Mouse (Mus musculus): ENCODE data around the gene Atp13a1. TPM values are rescaled to one million over a fixed set of nuclear protein-coding genes. Genes with fewer than 3 reads are reported as not detected.

Atp13a1 gene
- 48.9 and 51.1 TPM in 2 replicates for polyA plus RNA-seq (2015; fragmentation: Nextera tagmentation; extraction: Ambion mirVana)

- peak within 1 kb of the TSS; percentile 86 for H3K4me3 ChIP-seq (replicated peaks)
- H3K27ac ChIP-seq: peak within 1 kb of the TSS; percentile 91
- under 1% methylated on average over 38 of the region's 38 CpGs for WGBS
- H3K36me3 ChIP-seq: peaks cover 20% of the 10 kb centered on the region
- no peaks in the 10 kb centered on the region for H3K9me3 ChIP-seq
- peaks cover 22% of the 10 kb centered on the region for H3K4me1 ChIP-seq (replicated peaks)
- peak; percentile 98 for ATAC-seq
- peak within 1 kb of the TSS; percentile 94 for H3K9ac ChIP-seq
- peak within 1 kb of the TSS; percentile 61 for H3K4me2 ChIP-seq (replicated peaks)
- no peaks in the 10 kb centered on the region for H3K27me3 ChIP-seq (replicated peaks)
Observed at GRCm38 (mm10) chr8:69790773-69791367, at the start of gene Atp13a1, which contains the start of gene Zfp866. Gene Atp13a1 (plus strand): TSS chr8:69791163. Gene Zfp866 (minus strand): TSS chr8:69791178.

- 84% methylated on average over 2 of the region's 2 CpGs for WGBS
- no peak overlapping the region for H3K4me3 ChIP-seq (replicated peaks)
- no peak overlapping the region for H3K27ac ChIP-seq
- H3K4me1 ChIP-seq (replicated peaks): no peaks in the 10 kb centered on the region
- H3K4me2 ChIP-seq (replicated peaks): no peak overlapping the region
- no peak overlapping the region for H3K9ac ChIP-seq
- no peak for ATAC-seq
- no peaks in the 10 kb centered on the region for H3K9me3 ChIP-seq
- H3K27me3 ChIP-seq (replicated peaks): no peaks in the 10 kb centered on the region
- peaks cover 8% of the 10 kb centered on the region; the same call in 1 of the 2 replicates for H3K36me3 ChIP-seq
Observed at GRCm38 (mm10) chr8:69741231-69741630, 49.7 kb upstream of the Atp13a1 start.

- ATAC-seq: peak; percentile 100
- H3K9ac ChIP-seq: peak within 1 kb of the TSS; percentile 97
- 3% methylated on average over 48 of the region's 48 CpGs for WGBS
- peak within 1 kb of the TSS; percentile 100 for H3K27ac ChIP-seq
- H3K4me2 ChIP-seq (replicated peaks): peak within 1 kb of the TSS; percentile 63
- H3K9me3 ChIP-seq: no peaks in the 10 kb centered on the region
- peak within 1 kb of the TSS; percentile 85 for H3K4me3 ChIP-seq (replicated peaks)
- no peaks in the 10 kb centered on the region for H3K36me3 ChIP-seq
- H3K27me3 ChIP-seq (replicated peaks): no peaks in the 10 kb centered on the region
- no peaks in the 10 kb centered on the region; the same call in 1 of the 2 replicates for H3K4me1 ChIP-seq (replicated peaks)
Observed at GRCm38 (mm10) chr8:69749544-69750454, 41.2 kb upstream of the Atp13a1 start, which contains the start of gene Zfp963. Gene Zfp963 (minus strand): TSS chr8:69749970.

DNA sequence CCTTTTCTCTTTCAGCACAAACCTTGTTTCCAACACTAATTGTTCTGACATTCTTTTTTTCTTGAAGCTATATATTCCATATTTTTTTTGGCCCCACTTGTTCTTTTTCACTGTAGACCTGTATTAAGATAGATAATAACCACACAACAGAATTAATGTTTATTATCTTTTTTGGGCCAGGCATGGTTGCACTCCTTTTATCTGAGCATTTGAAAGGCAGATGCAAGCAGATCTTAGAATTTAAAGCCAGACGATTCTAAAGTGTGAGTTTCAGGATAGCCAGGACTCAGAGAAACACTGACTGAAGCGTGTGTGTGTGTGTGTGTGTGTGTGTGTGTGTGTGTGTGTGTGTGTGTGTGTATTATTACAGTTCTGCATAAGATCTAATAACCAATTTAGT lies 38.5 kb upstream of the Atp13a1 start:
- H3K27ac ChIP-seq: no peak overlapping the region
- H3K9me3 ChIP-seq: no peaks in the 10 kb centered on the region
- H3K36me3 ChIP-seq: 0 out of 2 replicates have a peak, but pooled peaks cover 3% of the 10 kb centered on the region
- H3K4me3 ChIP-seq (replicated peaks): no peak overlapping the region
- ATAC-seq: no peak
- no peaks in the 10 kb centered on the region; the same call in 1 of the 2 replicates for H3K4me1 ChIP-seq (replicated peaks)
- 87% methylated on average over 2 of the region's 2 CpGs for WGBS
- H3K4me2 ChIP-seq (replicated peaks): no peak overlapping the region
- H3K9ac ChIP-seq: no peak overlapping the region
- H3K27me3 ChIP-seq (replicated peaks): no peaks in the 10 kb centered on the region

- Histone ChIP-seq H3K9me3 (no peaks in the 10 kb centered on the region), H3K9ac (no peak overlapping the region), H3K27me3 (replicated peaks) (no peaks in the 10 kb centered on the region), H3K4me2 (replicated peaks) (no peak overlapping the region), H3K4me1 (replicated peaks) (no peaks in the 10 kb centered on the region), H3K4me3 (replicated peaks) (no peak overlapping the region), H3K27ac (no peak overlapping the region), H3K36me3 (peaks cover 9% of the 10 kb centered on the region)
- WGBS: 95% methylated on average over 5 of the region's 5 CpGs
- ATAC-seq: no peak
Observed at GRCm38 (mm10) chr8:69758316-69758715, 32.6 kb upstream of the Atp13a1 start.

DNA sequence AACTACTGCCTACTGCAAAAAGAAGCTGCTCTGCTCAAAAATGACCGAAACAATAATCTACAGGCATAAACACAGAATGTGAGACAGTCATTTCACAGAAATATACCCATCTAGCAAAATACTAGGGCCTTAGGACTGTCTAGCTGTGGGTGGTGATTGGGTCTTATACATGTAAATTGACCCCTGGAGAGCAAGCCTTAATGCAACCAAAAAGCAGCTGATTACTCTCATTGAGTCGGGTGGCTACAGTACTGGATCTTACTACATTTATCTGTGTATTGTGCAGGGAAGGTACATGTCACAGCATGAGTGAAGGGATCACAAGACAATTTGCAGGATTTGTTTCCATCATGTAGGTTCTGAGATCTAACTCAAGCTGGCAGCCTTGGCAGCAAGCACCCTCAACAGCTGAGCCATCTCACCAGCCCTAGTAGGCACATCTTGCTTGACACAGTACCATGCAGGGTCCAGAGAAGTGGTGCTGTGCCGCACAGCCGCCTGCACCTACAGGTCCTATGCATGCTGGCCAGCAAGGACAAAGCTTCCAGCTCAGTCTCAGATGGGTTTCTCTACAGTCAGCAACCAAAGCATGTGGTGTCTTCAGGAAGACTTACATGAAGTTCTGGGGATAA lies 29.0 kb upstream of the Atp13a1 start:
- no peak overlapping the region for H3K27ac ChIP-seq
- no peak overlapping the region for H3K4me3 ChIP-seq (replicated peaks)
- H3K9ac ChIP-seq: no peak overlapping the region
- ATAC-seq: no peak
- H3K4me1 ChIP-seq (replicated peaks): no peaks in the 10 kb centered on the region
- peaks cover 38% of the 10 kb centered on the region for H3K36me3 ChIP-seq
- 90% methylated on average over 4 of the region's 4 CpGs for WGBS
- H3K4me2 ChIP-seq (replicated peaks): no peak overlapping the region
- no peaks in the 10 kb centered on the region for H3K9me3 ChIP-seq
- no peaks in the 10 kb centered on the region for H3K27me3 ChIP-seq (replicated peaks)

DNA sequence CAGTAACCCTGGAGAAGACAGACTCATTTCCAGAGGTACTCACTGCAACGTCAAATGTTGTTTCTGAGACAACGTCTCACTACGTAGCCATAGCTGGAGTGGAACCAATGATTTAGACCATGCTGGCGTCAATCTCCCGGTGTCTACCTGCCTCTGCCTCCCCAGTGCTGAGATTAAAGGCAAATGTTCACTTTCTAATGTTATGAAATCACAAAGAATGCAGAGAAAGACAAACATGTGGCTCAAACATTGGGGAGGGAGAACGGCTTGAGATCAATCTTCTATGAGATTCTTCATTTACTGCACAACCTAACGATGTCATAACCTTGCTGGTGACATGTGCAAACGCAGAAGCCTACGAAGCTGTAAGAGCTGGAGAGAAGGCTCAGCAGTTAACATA lies 19.7 kb upstream of the Atp13a1 start:
- Histone ChIP-seq H3K9me3 (no peaks in the 10 kb centered on the region), H3K4me3 (replicated peaks) (no peak overlapping the region), H3K4me2 (replicated peaks) (no peak overlapping the region), H3K27me3 (replicated peaks) (no peaks in the 10 kb centered on the region), H3K36me3 (peaks cover 30% of the 10 kb centered on the region), H3K9ac (no peak overlapping the region), H3K4me1 (replicated peaks) (peaks cover 8% of the 10 kb centered on the region; the same call in 1 of the 2 replicates), H3K27ac (no peak overlapping the region)
- ATAC-seq: no peak
- 84% methylated on average over 9 of the region's 9 CpGs for WGBS

DNA sequence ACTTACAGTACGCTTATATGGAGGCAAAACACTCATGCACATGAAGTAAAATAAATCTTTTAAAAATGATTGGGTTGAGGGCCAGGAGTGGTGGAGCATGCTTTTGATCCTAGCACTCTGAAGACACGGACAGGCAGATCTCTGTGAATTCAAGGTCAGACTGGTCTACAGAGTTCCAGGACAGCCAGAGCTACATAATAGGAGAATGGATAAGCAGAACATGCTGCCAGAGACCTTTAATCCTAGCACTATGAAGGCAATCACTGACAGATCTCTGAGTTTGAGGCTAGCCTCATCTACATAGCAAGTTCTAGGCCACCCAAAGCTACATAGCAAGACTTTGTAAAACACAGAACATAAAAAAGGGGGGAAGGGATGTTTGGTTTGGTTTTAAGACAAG lies 18.9 kb upstream of the Atp13a1 start:
- no peak for ATAC-seq
- Histone ChIP-seq H3K27me3 (replicated peaks) (no peaks in the 10 kb centered on the region), H3K9ac (no peak overlapping the region), H3K4me1 (replicated peaks) (peaks cover 8% of the 10 kb centered on the region; the same call in 1 of the 2 replicates), H3K36me3 (peaks cover 24% of the 10 kb centered on the region), H3K9me3 (no peaks in the 10 kb centered on the region), H3K4me2 (replicated peaks) (no peak overlapping the region), H3K4me3 (replicated peaks) (no peak overlapping the region), H3K27ac (no peak overlapping the region)
- WGBS: 78% methylated on average over 2 of the region's 2 CpGs

DNA sequence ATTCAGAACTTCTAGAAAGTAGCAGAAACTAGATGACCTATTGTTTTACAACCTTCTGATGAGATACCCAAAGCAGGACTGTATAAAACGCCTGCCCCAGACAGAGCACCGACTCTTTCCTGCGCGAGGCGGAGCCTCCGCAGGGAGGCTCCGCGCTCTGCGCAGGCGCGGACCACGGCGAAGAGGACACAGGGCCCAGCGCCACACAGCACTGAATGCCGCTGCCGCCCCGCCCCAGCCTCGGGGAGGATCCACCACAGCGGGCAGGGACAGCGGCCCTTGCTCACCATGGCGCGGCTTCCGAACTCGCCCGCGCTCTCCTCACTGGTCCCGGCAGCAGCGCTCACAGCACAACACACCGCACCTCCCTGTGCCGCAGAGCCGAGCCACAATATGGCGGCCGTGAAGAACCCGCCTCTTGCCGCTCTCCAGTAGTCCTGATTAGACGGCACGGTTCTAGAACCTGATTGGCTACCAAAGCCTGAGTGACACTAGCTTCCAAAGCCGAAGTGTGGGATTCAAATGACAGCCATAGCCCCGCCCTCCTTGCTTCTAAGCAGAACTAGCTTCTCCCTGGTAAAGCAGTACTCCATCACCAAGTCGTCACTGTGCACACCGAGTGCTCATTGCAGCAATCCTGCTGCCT lies 16.3 kb upstream of the Atp13a1 start, which contains the start of gene Gm20422:
Gene Gm20422 (minus strand): TSS at position 384 of the 646 bp plus-strand sequence.
- no peaks in the 10 kb centered on the region for H3K27me3 ChIP-seq (replicated peaks)
- peak within 1 kb of the TSS; percentile 65 for H3K4me3 ChIP-seq (replicated peaks)
- ATAC-seq: peak; percentile 100
- H3K4me1 ChIP-seq (replicated peaks): peaks cover 8% of the 10 kb centered on the region; the same call in 1 of the 2 replicates
- peak within 1 kb of the TSS; percentile 57 for H3K4me2 ChIP-seq (replicated peaks)
- no peaks in the 10 kb centered on the region for H3K9me3 ChIP-seq
- H3K9ac ChIP-seq: peak within 1 kb of the TSS; percentile 93
- peak within 1 kb of the TSS; percentile 99 for H3K27ac ChIP-seq
- under 1% methylated on average over 41 of the region's 41 CpGs for WGBS
- 0 out of 2 replicates have a peak, but pooled peaks cover 4% of the 10 kb centered on the region for H3K36me3 ChIP-seq

DNA sequence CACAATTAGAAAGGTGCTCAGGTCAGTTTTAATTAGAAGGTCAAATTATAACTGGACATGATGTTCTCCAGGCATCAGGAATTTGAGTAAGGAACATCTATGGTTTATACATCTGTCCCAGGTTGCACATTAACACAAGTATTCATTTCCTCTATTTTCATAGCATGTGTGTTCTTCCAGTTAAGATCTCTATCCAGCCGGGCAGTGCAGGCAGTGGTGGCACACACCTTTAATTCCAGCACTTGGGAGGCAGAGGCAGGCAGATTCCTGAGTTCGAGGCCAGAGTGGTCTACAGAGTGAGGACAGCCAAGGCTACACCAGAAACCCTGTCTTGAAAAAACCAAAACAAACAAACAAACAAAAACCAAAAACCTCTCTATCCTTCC lies 15.8 kb upstream of the Atp13a1 start:
- Histone ChIP-seq H3K27me3 (replicated peaks) (no peaks in the 10 kb centered on the region), H3K4me3 (replicated peaks) (no peak overlapping the region; the same call in 1 of the 2 replicates), H3K4me2 (replicated peaks) (peak overlapping the region; percentile 44), H3K9ac (no peak overlapping the region), H3K27ac (0 out of 2 replicates have a peak overlapping the region, but pooled peaks have one; percentile 1), H3K4me1 (replicated peaks) (peaks cover 8% of the 10 kb centered on the region; the same call in 1 of the 2 replicates), H3K36me3 (0 out of 2 replicates have a peak, but pooled peaks cover 3% of the 10 kb centered on the region), H3K9me3 (no peaks in the 10 kb centered on the region)
- peak; percentile 31; the same call in 1 of the 2 replicates for ATAC-seq
- WGBS: 43% methylated on average over 2 of the region's 2 CpGs

DNA sequence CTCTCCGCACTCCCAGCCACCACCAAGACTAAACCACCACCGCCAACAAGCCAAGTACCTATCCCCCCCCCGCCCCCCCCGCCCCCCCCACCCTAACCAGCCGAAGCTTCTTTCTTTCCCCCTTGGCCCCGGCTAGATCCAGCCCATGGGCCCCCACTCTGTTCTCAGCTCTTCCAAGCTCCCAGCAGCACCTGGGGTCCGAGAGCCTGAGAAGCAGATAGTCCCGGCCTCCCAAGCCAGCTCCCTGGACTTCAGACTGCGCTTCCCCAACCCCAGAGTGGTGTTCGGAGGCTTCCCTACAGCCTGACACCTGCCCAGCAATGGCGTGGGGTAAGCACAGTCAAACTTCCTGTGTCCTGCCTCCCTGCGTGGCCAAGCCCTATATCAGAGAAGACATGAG lies 13.9 kb upstream of the Atp13a1 start:
- no peak overlapping the region for H3K9ac ChIP-seq
- no peaks in the 10 kb centered on the region for H3K27me3 ChIP-seq (replicated peaks)
- H3K9me3 ChIP-seq: no peaks in the 10 kb centered on the region
- H3K4me2 ChIP-seq (replicated peaks): no peak overlapping the region
- no peak for ATAC-seq
- H3K4me1 ChIP-seq (replicated peaks): peaks cover 8% of the 10 kb centered on the region; the same call in 1 of the 2 replicates
- H3K27ac ChIP-seq: no peak overlapping the region
- H3K36me3 ChIP-seq: no peaks in the 10 kb centered on the region
- no peak overlapping the region for H3K4me3 ChIP-seq (replicated peaks)
- WGBS: 63% methylated on average over 12 of the region's 12 CpGs
